Mouse (Mus musculus) cerebellum, adult 9-10 months (tissue): Measurements from ENCODE around the gene Plin3.

ENCODE experiments used
- DNase-seq: peaks from one replicate; pipeline ENCODE4 v3.0.0; 2022

Plin3 gene

DNA sequence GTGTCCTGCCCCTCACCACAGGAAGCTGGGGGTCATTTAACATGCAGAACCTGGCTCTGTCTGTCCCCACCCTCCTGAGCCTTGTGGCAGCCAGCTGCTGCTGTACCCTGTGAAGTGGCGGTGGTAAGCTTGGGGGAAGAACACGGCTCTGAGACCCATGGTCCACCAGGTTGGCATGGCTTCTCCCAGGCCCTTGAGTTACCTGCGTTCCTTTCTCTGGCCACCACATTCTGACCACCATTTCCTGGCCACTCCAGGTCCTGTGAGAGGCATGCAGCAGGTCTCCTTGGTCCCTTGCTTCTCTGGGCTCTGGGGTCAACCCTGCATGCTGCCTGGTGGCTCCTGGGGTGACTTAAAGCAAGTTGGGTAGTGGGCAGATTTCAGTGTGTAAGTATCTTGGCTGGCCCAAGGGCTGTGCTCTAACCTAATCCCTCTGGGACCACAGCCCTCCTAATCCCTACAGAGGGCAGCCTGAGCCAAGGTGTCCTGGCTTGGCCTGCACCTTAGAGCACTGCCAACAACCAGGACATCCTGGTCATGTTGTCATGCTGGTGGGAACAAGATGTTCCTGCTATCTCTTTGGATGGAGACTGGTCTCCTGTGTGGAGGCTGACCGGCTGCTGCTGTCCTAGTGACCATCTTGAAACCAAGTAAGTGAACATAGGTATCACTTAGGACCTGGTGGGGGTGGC lies at the start of gene Plin3:
TSS of gene Plin3 (minus strand) at position 343 of the 692 bp plus-strand sequence.
- peak; percentile 44 for DNase-seq

- peak; percentile 86 for DNase-seq
Measured at GRCm38 (mm10) chr17:56340717-56341116, 48.0 kb upstream of the Plin3 start.

DNA sequence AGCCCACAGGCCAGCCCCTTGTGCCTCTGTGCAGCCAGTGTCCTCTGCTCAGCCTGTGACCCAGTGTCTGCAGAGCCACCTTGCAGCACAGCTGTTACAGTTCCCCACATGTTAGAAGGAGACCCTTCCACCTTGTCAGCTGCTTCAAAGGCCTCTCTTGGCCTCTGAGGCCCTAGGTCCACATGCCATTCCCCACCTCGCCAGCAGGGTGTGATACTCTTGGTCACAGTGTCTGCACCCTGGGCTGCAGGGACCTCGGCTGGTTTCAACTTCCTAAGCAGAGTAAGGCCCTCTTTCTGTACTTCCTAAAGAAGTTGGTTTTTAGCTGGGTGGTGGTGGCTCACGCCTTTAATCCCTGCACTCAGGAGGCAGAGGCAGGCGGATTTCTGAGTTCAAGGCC lies 46.2 kb upstream of the Plin3 start:
- no peak for DNase-seq

GRCm38 (mm10) chr17:56337791-56338190 lies 45.1 kb upstream of the Plin3 start:
- DNase-seq, result no peak

GRCm38 (mm10) chr17:56337190-56337589 lies 44.5 kb upstream of the Plin3 start:
- DNase-seq, result peak; percentile 83

GRCm38 (mm10) chr17:56332987-56333386 lies 40.3 kb upstream of the Plin3 start:
- DNase-seq, result no peak

GRCm38 (mm10) chr17:56331256-56331655 lies 38.6 kb upstream of the Plin3 start:
- DNase-seq, result no peak

DNA sequence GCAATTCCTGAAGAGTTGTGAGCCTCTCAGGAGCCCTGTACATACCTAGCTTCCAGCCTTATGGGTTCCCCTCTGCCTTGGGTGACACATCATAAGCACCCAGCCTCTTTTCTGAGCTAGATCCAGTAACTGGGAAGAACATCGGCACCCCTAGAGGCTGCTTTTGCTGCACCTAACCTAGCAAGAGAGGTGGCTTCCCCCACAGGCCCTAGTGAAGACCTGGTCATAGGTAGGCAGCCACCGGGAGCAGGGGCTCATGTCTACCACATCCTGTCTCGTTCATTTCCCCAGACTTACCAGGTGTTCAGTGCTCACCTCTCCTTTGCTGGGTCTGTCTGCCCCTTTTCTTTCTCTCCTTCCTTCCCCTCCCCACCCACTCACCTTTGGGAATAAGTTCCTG lies 37.7 kb upstream of the Plin3 start:
- no peak for DNase-seq

DNA sequence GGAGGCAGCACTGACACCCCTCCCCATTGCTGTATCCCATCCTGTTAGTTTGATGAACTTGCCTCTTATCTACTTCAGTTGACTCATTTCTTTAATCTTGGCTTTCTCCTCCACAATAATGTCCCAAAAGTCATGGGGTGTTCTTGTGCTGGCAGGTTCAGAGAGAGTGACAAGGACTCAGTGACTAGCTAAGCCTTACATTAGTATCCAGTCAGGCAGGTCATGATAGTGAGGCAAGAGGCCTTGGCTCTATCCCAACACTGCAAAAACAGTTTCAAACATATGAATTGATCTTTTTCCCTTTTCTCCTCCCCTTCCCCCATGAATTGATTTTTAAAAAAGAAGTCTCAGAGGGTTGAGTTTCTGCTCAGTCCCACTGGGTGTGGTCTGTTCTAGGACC lies 36.6 kb upstream of the Plin3 start:
- DNase-seq, result no peak

DNA sequence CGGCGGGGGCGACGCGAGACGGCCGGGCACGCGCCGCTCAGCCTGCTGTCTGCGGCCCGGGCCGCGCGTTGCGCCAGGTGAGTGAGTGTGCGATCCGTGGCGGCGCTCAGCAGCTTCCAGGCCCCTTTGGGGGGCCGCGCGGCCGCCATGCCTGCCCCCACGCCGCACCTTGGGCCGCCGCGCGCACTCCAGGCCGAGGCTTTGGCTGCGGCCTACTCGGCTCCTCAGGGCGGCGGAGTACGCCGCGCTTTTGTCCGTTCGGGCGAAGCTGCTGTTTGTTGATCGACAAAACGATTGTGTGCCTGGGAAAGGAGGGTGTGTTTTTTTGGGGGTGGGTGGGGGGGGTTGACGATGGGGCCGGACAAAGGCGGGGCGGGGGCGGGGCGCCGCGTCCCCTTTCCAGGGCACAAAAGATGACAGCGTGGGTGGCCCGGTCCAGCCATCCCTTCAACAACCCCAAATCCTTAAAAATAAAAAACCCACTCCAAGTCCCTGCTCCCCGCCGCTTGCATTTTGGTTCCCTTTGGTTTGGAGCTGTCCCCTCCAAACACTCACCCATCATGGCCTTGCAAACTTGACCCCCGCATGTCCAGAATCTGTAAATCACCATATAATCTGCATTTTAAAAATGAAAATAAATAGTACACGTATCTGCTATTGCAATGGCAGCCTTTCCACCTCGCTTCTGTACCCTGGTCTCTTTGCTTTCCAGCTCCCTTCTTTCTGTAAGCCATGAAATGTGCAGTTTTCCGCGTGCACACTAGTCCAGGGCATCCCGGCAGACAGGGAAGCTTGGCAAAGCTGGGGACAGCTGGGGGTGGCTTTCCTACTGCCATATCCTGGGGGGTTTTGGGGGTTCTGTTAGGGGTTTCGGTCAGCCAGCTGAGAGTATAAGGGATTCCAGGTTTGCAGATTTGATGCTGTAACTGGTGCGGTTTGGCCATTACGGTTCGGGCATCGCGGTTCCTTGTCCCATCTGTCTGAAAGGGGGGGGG lies 33.8 kb upstream of the Plin3 start:
- DNase-seq, result no peak

DNA sequence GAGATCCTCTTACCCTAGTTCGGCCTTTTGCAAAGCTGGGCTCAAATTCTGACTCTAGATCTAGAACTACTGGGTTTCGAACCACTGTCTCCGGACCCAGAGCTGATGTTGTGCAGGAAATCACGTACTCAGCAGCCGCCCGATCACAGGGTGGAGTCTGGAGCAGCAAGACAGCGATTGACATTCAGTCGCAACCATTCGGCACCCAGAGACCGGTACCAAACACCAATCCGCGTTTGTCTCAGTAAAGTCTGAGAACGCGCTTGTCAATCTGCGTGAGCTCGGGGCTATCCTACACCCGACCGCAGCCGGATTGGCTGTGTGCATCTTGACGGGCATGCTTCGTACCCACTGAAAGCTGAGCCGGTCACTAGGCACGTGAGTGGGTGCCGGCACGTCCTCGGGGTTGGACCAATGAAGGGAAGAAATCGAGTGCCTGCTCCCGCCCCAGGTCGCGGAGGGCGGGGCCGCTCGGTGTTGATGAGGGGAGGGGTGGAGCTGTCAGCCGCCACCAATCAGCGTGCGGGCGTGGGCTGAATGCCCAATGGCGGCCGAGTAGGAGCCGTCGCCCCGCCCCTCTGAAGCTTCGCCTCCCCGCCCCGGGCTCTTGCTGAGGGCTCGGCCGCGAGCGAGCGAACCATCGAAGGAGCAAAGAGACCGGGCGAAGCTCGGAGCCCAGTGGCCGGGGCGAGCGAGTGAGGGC lies 32.9 kb upstream of the Plin3 start, which contains the start of gene Kdm4b:
TSS of gene Kdm4b (plus strand) at position 613 of the 703 bp plus-strand sequence.
- DNase-seq, result peak; percentile 100

DNA sequence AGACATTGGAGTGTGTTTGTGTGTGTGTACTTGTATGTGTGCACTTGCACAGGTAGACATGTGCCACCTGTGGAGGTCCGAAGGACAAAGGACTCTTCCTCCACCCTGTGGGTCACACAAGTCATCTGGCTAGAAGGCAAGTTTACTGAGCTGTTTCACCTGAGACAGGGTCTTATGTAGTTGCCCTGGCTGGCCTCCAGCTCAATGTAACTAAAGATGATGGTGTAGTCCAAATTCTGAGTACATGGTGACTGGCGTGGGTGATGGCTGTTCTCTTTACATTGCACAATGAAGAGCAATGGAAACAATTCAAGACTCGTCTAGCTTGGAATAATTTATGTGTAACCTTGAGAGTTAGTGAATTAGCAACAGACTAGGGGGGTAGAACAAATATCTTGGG lies 31.7 kb upstream of the Plin3 start:
- peak; percentile 63 for DNase-seq

DNA sequence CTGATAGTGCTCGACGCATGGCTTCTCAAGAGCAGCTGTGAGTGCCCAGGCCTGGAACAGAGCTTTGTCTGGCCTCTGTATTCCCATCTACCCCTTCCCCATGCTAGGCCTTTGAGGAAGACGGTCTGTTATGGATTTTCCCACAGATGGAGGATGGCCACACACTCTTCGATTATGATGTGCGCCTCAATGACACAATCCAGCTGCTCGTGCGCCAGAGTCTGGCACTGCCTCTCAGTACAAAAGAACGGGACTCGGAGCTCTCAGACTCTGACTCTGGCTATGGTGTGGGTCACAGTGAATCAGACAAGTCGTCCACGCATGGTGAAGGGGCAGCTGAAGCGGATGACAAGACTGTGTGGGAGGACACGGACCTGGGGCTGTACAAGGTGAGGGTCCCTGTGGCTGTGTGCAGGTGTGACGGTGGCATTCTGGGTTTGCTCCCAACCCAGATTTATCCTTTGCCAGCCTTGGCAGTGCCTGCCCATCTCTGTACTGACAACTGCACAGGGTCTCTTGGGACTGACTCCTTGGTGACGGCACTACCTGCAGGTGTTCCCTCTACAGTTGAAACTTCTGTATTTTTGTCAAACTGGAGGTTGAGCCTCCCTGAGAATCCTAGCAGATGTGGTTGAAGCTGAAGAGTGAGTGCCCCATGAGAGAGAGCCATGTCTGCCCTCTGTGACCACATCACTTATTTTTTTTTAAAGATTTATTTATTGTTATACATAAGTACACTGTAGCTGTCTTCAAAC lies 16.7 kb upstream of the Plin3 start:
- DNase-seq, result no peak

DNA sequence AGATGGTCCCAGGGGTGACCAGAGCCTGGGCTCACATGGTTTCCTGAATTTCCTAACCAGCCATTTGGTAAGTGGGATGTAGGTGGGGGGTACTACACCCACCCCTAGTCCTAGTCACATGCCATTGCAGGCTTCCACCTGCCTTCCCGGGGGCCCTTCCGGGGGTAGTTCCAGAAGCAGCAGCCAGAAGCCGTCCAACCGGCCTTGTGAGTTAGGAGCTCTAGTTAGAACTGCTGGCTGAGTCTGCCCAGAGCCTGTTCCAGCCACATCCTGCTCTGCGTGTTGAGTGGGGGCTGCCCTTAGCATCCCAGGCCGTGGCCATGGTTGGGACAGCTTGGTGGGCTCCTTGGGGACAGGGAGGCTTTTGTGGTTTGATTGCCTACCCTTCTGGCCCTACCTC lies 15.4 kb upstream of the Plin3 start:
- no peak for DNase-seq

DNA sequence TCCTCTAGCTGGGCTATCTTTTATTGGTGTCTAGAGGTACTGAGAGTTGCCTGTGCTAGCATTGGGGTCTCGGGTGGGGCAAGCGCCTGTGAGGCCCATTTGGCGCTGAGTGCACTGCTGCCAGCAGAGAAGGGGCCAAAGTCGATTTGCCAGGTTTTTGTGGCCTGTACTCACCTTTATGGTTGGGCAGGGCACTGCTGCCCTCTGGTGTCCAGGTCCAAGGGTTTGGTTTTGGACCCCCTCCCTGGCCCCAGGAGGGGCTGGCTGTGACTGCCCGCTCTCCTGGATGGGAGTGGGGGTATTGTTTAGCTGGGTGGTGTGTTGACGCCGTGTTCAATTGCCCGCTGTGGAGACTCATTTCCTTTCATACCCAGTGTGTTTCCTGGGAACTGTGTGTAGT lies 13.2 kb upstream of the Plin3 start:
- DNase-seq, result no peak

GRCm38 (mm10) chr17:56305156-56305555 lies 12.5 kb upstream of the Plin3 start:
- DNase-seq, result no peak

- DNase-seq, result no peak
Measured at GRCm38 (mm10) chr17:56304718-56305117, 12.0 kb upstream of the Plin3 start.

DNA sequence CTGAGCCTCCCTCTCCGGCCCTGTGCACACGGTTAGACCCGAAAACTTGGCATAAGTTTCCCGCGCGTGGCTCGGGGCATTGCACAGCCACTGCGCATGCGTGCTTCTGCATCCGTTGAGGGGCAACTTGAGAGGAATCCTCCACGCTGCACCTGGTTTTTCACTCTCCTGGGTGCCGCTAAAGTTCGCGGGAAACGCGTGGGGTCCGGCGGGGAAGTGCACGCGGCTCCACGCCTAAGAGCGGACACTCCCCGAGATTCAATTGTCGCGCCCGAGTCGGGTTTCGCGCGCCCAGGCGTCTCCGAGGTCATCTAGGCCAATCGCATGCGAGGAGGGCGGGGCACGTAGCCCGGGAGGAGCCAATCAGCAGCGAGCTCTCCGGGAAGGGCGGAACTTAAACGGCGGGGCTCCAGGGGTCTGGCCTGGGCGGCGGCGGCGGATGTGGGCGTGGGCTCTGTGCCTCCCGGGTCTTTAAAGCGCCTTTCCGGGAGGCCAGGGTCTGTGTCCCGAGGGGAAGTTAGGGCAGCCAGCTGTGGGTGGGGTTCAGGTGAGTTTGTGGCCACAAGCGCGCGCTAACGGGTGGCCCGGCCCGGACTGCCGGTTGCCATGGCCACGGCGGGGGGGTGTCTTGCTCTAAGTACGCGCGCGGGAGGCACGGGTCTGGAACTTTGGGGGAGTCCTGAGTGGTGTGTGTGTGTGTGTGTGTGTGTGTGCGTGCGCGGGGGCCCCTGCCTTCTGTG lies 11.3 kb upstream of the Plin3 start:
- DNase-seq, result peak; percentile 91

GRCm38 (mm10) chr17:56303160-56303846 lies 10.6 kb upstream of the Plin3 start, which contains the start of gene Uhrf1:
Gene Uhrf1, plus strand, starts transcription at chr17:56303321.
- no peak for DNase-seq

DNA sequence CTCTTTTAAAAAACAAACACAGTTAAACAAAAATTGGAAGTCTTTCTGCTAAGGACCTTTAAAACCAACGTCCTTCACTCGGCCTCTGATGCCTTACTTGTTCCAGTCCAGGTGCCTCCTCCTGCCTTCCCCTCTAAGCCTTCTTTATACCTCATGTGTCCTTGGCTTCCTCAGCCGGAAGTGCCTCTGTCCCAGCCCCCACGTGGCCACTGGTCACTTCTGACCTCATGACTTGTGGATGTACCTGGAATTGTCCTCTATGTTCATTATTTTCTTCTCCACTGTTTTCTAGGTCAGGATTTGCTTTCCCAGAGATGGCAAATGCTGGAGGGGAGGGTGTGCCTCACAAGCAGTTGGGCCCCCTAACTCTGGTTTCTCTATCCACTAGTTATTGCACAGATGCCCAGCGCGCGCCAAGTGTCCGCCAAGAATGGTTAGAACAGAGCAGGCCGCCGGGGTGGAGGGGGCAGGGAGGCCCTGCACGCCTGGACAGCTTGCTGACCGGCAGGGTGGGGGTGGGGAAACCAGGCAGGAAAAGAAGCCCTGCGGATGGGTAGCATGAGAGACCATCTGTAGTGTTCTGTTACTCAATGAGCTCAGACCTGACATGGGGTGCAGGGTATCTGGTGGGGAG lies 9.8 kb upstream of the Plin3 start:
- no peak for DNase-seq

GRCm38 (mm10) chr17:56300186-56300585 lies 7.5 kb upstream of the Plin3 start, which contains the start of gene Arrdc5:
Gene Arrdc5, minus strand, starts transcription at chr17:56300286.
- DNase-seq, result no peak
